Mouse (Mus musculus): ENCODE measurements around the gene Lrrc41. TPM values are rescaled to one million over a fixed set of nuclear protein-coding genes. Genes with fewer than 3 reads are reported as not detected.

The Lrrc41 gene
- 10 to 100 TPM; 46.9 to 49.4 TPM for total RNA-seq (2021)
- long read RNA-seq, experiment 1, transcript Lrrc41-201 (10 exons, 3,065 nt): major isoform, 40 of 51 reads
- long read RNA-seq, experiment 1, partial matches to known transcripts: 6 of 51 reads
- long read RNA-seq, experiment 1, other reads (novel, unspliced or antisense): 5 of 51 reads
- long read RNA-seq, experiment 2, transcript Lrrc41-201 (10 exons, 3,065 nt): major isoform, 42 of 53 reads
- long read RNA-seq, experiment 2, partial matches to known transcripts: 7 of 53 reads
- long read RNA-seq, experiment 2, other reads (novel, unspliced or antisense): 4 of 53 reads

DNA sequence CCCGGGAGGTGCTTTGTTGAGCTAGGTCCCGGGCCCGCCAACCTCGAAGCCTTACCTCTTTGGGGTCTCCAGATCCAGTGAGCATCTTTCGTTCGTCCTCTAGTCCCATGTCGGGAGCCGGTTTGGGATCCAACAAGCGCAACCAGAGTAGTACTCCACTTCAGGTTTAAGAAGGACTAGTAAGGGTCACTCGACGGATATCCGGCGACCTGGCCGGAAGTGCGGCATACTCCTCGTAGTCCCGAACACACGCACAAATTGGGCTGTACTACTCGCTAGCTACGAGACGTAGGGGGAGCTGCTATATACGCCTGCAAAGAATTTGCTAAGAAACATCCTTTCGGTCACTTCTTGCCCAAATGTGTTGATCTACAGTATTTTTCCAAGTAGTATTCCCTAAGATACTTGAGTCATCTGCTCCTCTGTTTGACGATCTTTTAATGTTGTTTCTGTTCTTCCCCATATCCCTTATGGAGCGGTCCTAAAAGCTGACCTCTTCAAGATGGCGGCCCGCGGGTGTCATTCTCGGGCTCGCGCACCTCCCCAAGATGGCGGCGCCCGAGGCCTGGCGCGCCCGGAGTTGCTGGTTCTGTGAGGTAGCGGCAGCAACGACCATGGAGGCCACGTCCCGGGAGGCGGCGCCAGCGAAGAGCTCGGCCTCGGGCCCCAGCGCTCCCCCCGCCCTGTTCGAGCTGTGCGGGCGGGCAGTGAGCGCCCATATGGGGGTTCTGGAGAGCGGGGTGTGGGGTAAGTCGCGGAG is at the start of gene Lrrc41, which contains the start of gene Uqcrh:
Lrrc41 (plus strand) TSS at position 409 of the 760 bp plus-strand sequence.
Uqcrh (minus strand) TSS at position 211 of the 760 bp plus-strand sequence.
- DNase-seq (ENCODE audit: low spot score in 2 of 2): peak; percentile 96 to 97

GRCm38 (mm10) chr4:116032906-116033305 is 42.2 kb upstream of the Lrrc41 start:
- no peak for DNase-seq (ENCODE audit: low spot score in 2 of 2)

DNA sequence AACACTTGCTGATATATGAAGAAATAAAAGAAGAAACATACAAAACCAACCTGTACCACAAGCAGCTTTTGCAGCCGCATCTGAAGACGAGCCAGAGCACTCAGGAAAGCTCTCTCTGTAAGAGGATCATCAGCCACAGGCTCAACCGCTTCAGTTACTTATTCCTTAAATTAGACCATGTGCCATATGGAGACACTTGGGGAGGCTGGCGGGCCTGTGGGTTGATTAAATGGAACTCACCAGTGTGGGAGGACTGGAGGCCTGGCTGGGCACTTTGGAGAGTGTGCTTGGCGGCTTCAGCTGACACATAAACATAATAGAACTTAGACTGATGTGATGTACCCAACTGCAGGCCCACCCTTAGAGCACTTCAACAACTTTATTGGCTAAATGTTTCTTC is 41.7 kb upstream of the Lrrc41 start:
- no peak for DNase-seq (ENCODE audit: low spot score in 2 of 2)

- no peak for DNase-seq (ENCODE audit: low spot score in 2 of 2)
Observed at GRCm38 (mm10) chr4:116040466-116040865, 34.6 kb upstream of the Lrrc41 start.

DNA sequence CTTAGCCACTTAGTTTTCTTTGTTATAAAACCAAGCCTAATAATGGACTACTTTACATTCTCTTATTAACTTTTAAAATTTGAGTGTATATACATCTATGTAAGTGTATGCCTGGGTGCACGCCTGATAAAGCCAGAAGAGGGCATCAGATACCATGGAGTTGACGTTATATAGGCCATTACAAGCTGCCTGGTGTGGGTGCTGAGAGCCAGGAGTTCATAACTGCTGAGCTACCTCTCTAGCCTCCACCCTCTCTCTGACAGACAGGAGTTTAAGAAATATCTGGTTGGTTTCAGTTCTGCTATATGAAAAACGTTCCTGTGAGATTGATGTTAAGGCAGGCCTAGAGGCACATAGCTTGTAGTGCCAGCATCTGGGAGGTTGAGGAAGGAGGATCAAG is 32.9 kb upstream of the Lrrc41 start:
- no peak for DNase-seq (ENCODE audit: low spot score in 2 of 2)

DNA sequence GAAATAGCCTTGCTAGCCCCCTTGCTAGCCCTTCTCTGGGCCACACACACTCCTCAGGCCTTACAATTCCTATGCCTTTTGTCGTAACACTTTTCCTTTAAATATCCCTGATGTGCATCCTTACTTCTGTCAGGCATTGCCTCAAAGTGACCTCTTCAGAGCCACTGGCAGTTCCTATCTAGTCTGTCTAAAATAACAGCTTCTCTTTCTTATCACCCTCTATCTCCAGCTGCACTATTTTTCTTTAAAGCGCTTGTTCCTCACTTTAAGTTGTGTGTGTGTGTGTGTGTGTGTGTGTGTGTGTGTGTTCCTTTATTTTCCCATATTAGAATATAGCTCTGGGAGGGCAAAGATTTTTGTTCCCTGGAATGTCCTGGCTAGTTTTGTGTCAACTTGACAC is 28.5 kb upstream of the Lrrc41 start:
- DNase-seq (ENCODE audit: low spot score in 2 of 2): no peak

GRCm38 (mm10) chr4:116047681-116048080 is 27.4 kb upstream of the Lrrc41 start:
- DNase-seq (ENCODE audit: low spot score in 2 of 2): no peak

GRCm38 (mm10) chr4:116048130-116048920 is 26.7 kb upstream of the Lrrc41 start:
- DNase-seq (ENCODE audit: low spot score in 2 of 2): no peak

DNA sequence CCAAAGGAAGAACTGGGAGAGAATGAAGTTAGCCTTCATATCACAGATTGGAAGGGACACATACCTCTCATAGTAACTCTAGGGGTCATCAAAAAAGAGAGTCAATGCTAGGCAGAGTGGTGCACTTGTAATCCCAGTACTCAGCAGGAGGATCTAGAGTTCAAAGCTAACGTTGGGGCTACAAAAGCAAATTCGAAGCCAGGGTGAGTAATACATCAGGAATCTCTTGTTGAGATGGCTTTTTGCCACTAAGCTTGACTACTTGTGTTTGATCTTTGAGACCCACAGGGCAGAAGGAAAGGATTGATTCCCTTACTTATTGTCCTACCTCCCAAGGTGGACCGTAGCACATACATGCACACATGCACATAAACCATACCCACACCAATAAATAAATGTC is 25.9 kb upstream of the Lrrc41 start:
- DNase-seq (ENCODE audit: low spot score in 2 of 2): no peak

DNA sequence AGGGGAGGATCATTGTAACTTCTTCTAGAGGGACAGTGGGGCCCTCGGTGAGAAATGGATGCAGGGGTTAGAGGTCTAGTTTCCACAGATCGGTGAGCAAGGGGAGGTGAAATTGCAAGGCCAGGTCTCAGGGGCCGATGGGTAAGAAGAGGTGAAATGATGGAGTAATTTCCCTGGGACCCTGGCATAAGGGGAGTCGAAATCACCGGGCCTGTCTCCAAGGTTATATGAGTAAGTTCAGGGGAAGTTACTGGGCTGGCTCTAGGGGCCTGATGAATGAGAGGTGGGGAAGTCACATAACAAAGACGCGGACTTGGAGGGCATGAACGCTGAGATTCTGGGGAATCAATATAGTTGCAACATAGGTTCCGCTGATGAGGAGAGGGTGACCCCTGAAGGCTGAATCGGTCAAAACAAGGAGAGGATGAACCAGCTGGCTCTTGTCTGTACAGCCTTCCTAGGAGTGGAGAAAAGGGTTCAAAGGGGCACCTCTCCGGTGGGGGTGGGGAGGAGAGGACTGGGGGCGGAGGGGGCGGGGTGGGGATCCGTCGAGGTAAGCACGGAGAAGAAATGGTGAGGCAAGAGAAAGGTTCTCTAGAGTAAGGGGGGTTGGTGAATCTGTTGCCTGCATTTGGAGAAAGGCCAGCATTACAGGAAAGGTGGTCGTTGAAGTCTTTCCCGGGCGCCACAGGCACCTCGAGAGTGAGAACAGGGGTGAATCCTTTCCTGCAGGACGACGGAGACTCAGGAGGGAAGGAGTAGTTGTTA is 22.4 kb upstream of the Lrrc41 start:
- DNase-seq (ENCODE audit: low spot score in 2 of 2): no peak

DNA sequence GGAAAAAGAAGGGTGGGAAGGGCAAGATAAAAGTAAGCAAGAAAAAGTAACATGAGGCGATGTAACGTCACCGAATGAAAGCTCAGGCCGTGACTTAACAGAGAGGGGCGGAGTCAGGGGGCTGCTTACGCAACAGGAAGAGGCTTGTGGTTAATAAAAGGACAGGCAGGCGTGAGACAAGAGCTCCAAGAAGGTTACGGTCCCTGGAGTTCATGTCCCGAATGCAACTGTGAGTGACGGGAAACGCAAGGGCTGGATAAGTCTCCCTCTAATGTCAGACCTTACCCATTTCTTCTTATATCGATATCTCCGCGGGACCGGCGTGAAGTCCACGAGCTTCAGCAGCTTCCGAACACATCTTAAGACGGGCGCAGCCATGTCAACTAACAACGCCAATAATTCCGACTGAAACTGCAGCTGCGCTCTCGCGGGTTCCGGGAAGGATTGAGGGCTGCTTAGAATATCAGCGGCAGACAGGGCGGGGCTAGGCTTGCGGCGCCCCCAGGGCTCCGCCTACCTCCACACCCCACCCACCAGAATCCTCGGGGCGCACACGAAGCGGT is 21.6 kb upstream of the Lrrc41 start, which contains the start of gene Nsun4:
Nsun4 (minus strand) TSS at position 478 of the 563 bp plus-strand sequence.
- peak; percentile 83 to 88 for DNase-seq (ENCODE audit: low spot score in 2 of 2)

GRCm38 (mm10) chr4:116057559-116057958 is 17.5 kb upstream of the Lrrc41 start:
- no peak for DNase-seq (ENCODE audit: low spot score in 2 of 2)

- no peak for DNase-seq (ENCODE audit: low spot score in 2 of 2)
Observed at GRCm38 (mm10) chr4:116059012-116059726, 15.9 kb upstream of the Lrrc41 start.

DNA sequence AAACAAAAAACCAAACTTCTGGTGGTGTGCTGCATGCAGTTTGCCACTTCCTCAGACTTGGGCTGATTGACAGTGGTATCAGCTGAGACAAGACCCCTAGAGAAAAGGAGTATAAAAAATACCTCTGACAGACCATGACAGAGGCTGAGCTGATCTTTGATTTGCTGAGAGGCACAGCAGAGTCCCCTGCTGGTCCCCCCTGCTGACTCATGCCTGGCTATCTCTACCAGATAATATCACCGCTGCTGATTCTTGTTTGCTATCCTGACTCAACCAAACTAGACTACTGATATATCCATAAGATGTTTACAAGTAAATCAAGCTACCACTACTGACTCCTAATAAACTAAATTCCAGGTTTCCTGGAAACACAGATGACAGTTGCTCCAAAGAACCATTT is 11.2 kb upstream of the Lrrc41 start:
- DNase-seq (ENCODE audit: low spot score in 2 of 2): no peak

DNA sequence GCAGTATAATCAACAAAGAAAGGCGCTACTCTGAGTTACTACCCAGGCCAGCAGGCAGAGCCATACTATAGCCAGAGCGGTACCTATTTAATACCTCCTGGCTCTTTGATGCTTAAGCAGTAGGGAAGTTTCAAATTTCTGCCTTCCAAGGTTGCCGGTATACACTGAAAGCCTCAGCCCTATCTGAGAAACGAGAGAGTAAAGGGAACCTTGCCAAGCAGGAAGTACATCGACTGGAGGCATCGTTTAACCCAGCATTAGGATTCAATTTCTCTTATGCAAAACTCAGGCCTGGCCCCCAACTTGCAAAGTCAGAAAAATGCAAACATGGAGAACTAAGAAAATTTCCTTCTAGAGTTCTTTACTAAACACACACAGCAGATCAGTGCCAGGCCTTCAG is 5.0 kb upstream of the Lrrc41 start:
- no peak for DNase-seq (ENCODE audit: low spot score in 2 of 2)

GRCm38 (mm10) chr4:116073146-116073545 is 1.9 kb upstream of the Lrrc41 start:
- no peak for DNase-seq (ENCODE audit: low spot score in 2 of 2)

GRCm38 (mm10) chr4:116074145-116074675 is 859 bp upstream of the Lrrc41 start:
- no peak for DNase-seq (ENCODE audit: low spot score in 2 of 2)

DNA sequence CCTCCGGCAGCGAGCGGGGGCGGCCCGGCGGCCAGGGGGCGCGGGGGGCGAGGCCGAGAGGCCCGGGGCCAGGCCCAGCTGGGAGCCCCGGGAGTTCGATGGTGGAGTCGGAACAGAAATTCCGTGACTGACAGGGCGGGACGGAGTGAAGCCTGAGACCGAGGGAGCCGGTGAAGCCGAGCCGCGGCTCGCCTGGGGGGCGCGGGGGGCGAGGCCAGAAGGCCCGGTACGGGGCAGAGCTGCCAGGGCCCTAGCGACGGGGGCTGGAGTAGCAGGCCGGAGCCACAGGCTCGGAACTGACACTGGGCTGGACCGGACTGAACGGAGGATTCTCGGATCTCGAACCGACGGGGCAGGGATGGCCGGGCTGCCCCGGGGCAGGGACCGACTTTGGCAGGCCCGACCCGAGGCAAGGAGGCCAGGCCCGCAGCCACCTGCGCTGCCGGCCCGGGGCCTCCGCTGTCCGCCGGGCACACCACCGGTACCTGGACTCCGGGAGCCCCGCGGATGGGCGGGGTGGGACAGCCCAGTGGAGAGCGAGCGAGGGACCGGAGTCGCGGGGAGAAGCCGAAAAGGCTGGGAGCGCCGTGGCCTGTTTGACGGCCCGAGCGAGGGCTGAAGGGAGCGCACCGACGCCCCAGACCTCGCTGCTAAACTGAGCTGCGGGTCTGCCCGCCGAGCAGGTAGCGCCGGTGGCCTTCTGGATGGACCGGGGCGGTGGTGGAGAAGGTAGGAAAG is 731 bp downstream of the Lrrc41 start:
- DNase-seq (ENCODE audit: low spot score in 2 of 2): peak; percentile 63 to 79

Measured in layer of hippocampus, postnatal 14 days (tissue).